Mouse (Mus musculus): Measurements from ENCODE around the gene Dact1.

Dact1 gene

DNA sequence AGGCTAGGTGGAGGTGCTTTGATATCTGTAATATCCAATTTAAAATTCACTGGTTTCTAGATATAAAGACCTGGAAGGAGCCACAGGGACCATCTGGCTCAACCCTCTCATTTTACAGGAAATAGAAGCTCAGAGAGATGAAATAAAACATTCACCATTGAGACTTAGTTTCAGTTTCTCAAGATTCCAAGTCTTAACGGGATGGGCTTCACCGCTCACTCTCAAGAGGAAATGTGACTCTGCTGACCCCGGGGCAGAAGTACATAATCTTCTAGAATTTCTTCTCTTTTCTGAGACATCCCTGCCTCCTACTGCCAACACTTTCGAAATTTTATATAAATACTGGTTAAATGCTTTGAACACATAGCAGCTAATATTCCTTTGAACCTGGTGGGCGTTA is 36.4 kb downstream of the Dact1 start:
- Histone ChIP-seq H3K9me3 (ENCODE audit: low read length) (no peaks in the 10 kb centered on the region), H3K27me3 (ENCODE audit: insufficient read depth, low read length) (no peaks in the 10 kb centered on the region; the same call in 1 of the 2 replicates), H3K4me1 (replicated peaks; ENCODE audit: low read depth, low read length) (peaks cover 47% of the 10 kb centered on the region), H3K4me3 (replicated peaks; ENCODE audit: low read length) (no peak overlapping the region), H3K36me3 (ENCODE audit: insufficient read depth, low read length) (no peaks in the 10 kb centered on the region)
- TF ChIP-seq CTCF (conservative IDR thresholded peaks at IDR 0.05; ENCODE audit: low read length) (no peak), POU5F1 (IDR thresholded peaks at IDR 0.05; ENCODE audit: borderline replicate concordance, low read length) (no peak), NANOG (IDR thresholded peaks at IDR 0.05; ENCODE audit: borderline replicate concordance, low read length) (no peak)

DNA sequence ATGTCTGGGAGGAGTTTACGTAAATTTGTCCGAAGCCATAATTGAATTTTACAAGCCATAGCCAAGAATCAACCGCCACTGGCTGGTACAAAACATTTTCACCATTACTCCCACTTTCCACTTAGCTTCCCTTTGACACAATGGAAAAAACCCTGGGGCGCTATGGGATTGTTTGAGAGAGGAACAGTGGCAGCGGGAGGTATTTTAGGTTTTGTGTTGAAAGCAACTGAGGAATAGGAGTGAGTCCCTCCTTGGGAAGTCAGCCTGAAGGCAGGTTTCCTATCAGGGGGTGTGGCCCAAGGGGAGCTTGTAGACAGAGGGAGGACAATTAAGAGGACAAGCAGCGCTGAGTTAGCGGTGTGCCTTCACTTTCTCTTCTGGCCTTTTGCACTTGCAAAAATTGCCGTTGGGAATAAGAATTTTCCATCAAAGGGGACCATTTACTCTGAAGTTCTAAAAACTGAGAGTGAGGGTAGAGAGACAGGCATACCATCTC is 38.8 kb downstream of the Dact1 start:
- TF ChIP-seq NANOG (IDR thresholded peaks at IDR 0.05; ENCODE audit: borderline replicate concordance, low read length) (no peak), CTCF (conservative IDR thresholded peaks at IDR 0.05; ENCODE audit: low read length) (no peak), POU5F1 (IDR thresholded peaks at IDR 0.05; ENCODE audit: borderline replicate concordance, low read length) (no peak)
- Histone ChIP-seq H3K4me1 (replicated peaks; ENCODE audit: low read depth, low read length) (peaks cover 60% of the 10 kb centered on the region), H3K27me3 (ENCODE audit: insufficient read depth, low read length) (no peaks in the 10 kb centered on the region; the same call in 1 of the 2 replicates), H3K9me3 (ENCODE audit: low read length) (no peaks in the 10 kb centered on the region), H3K4me3 (replicated peaks; ENCODE audit: low read length) (no peak overlapping the region; the same call in 1 of the 2 replicates), H3K36me3 (ENCODE audit: insufficient read depth, low read length) (no peaks in the 10 kb centered on the region)

DNA sequence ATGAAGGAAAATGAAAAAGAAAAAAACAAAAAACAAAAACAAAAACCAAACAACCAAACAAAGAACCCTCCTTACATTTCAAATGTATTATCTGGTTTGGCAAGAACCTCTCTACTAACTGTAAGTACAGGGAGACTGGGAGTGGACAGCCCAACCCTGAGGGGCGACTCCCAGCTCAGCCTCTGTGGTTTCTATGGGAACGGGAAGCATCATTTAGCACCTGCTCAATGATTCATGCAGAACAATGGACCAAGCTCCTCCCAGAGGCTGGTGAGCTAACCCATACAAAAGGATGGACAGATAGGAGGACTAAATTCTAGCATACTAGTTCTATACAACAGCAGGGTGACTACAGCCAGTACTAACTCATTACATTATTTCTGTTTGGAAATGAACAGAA is 40.4 kb downstream of the Dact1 start:
- no peaks in the 10 kb centered on the region for H3K36me3 ChIP-seq (ENCODE audit: insufficient read depth, low read length)
- no peak for TF ChIP-seq NANOG (IDR thresholded peaks at IDR 0.05; ENCODE audit: borderline replicate concordance, low read length)
- no peak for TF ChIP-seq POU5F1 (IDR thresholded peaks at IDR 0.05; ENCODE audit: borderline replicate concordance, low read length)
- no peak for TF ChIP-seq CTCF (conservative IDR thresholded peaks at IDR 0.05; ENCODE audit: low read length)

DNA sequence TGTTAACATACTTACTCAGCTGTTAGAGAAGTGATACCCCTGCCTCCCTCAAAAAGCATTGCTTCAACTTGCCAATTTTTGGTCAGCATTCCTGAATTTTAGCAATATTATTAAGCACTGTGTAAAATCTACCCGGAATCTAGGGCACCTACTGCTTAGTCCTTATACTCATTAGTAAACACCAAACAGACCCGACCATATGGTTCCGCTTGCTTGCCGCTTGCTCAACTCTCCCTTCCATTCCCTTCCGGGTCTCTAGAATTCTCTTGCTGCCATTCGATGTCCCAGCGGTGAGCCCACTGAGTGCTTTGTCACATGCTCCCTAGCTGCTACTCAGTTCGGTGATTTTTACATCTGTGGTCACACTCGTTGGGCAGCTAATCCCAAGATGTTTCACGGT is 45.0 kb downstream of the Dact1 start:
- no peak for TF ChIP-seq POU5F1 (IDR thresholded peaks at IDR 0.05; ENCODE audit: borderline replicate concordance, low read length)
- no peak for TF ChIP-seq NANOG (IDR thresholded peaks at IDR 0.05; ENCODE audit: borderline replicate concordance, low read length)
- no peak for TF ChIP-seq CTCF (conservative IDR thresholded peaks at IDR 0.05; ENCODE audit: low read length)

More for the DNA sequence above, 40.4 kb downstream of the Dact1 start:
- Histone ChIP-seq H3K27me3 (ENCODE audit: insufficient read depth, low read length) (no peaks in the 10 kb centered on the region; the same call in 1 of the 2 replicates), H3K4me3 (replicated peaks; ENCODE audit: low read length) (no peak overlapping the region), H3K9me3 (ENCODE audit: low read length) (no peaks in the 10 kb centered on the region), H3K4me1 (replicated peaks; ENCODE audit: low read depth, low read length) (peaks cover 60% of the 10 kb centered on the region)

DNA sequence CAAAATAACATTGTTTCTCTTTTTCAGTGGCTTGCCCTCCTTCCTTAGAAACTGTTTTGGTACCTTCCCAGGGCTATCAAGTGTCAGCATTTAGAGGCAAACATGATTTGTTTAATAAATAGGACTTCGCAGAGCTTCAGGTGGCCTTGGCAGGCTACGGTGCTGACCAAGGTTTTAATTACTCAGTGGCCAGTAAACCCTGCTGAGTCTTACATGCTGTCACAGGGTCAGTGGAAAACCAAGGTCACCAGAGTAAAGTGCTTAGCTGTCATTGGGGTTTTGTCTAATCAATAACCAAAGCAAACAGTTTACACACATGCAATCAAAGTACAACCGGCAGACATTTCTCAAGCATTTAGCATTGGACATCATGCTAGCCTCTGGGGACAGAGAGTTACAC is 45.4 kb downstream of the Dact1 start:
- TF ChIP-seq NANOG (IDR thresholded peaks at IDR 0.05; ENCODE audit: borderline replicate concordance, low read length) (no peak), CTCF (conservative IDR thresholded peaks at IDR 0.05; ENCODE audit: low read length) (no peak)
- Histone ChIP-seq H3K27me3 (ENCODE audit: insufficient read depth, low read length) (no peaks in the 10 kb centered on the region), H3K36me3 (ENCODE audit: insufficient read depth, low read length) (no peaks in the 10 kb centered on the region), H3K4me3 (replicated peaks; ENCODE audit: low read length) (no peak overlapping the region), H3K4me1 (replicated peaks; ENCODE audit: low read depth, low read length) (peaks cover 27% of the 10 kb centered on the region), H3K9me3 (ENCODE audit: low read length) (peaks cover 5% of the 10 kb centered on the region)

More for the DNA sequence above, 45.0 kb downstream of the Dact1 start:
- Histone ChIP-seq H3K4me3 (replicated peaks; ENCODE audit: low read length) (no peak overlapping the region), H3K27me3 (ENCODE audit: insufficient read depth, low read length) (no peaks in the 10 kb centered on the region), H3K9me3 (ENCODE audit: low read length) (peaks cover 5% of the 10 kb centered on the region), H3K4me1 (replicated peaks; ENCODE audit: low read depth, low read length) (peaks cover 31% of the 10 kb centered on the region), H3K36me3 (ENCODE audit: insufficient read depth, low read length) (no peaks in the 10 kb centered on the region)

DNA sequence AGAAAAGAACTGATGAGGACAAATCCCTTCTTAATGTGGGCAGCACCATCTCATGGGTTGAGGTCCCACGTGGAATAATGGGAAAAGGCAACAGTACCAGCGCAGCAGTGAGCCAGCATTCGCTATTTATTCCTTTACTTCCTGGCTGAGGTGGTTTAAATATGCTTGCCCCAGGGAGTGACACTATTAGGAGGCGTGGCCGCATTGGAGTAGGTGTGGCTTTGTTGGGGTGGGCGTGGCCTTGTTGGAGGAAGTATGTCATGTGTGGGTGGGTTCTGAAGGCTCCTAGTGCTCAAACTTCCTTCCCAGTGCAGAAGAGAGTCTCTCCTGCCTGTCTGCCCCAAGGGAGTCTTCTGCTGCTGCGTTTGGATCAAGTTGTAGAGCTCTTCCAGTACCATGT is 51.9 kb downstream of the Dact1 start:
- peaks cover under 1% of the 10 kb centered on the region for H3K9me3 ChIP-seq (ENCODE audit: low read length)
- H3K27me3 ChIP-seq (ENCODE audit: insufficient read depth, low read length): no peaks in the 10 kb centered on the region
- TF ChIP-seq NANOG (IDR thresholded peaks at IDR 0.05; ENCODE audit: borderline replicate concordance, low read length) (no peak), CTCF (conservative IDR thresholded peaks at IDR 0.05; ENCODE audit: low read length) (no peak), POU5F1 (IDR thresholded peaks at IDR 0.05; ENCODE audit: borderline replicate concordance, low read length) (no peak)
- peaks cover 31% of the 10 kb centered on the region for H3K4me1 ChIP-seq (replicated peaks; ENCODE audit: low read depth, low read length)
- no peaks in the 10 kb centered on the region for H3K36me3 ChIP-seq (ENCODE audit: insufficient read depth, low read length)
- H3K4me3 ChIP-seq (replicated peaks; ENCODE audit: low read length): peak overlapping the region; percentile 74

DNA sequence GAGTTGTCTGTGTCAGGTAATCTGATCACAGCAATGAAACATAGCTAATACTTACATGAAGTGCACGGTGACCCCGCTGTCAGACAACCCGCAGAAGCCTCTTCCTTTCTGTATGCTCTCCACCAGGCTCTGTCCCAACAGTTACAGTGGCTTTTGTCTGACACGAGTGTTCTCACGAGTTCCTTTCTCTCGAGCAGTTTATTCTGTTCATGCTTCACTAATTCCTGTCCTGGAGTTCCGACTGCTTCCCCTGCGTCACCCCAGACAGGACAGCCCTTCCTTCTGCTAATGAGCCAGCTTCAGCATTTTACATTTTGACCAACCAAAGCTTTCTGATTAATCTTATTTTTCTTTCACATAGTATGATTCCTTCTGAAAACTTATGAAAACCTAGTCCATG is 52.7 kb downstream of the Dact1 start:
- H3K9me3 ChIP-seq (ENCODE audit: low read length): no peaks in the 10 kb centered on the region
- H3K36me3 ChIP-seq (ENCODE audit: insufficient read depth, low read length): no peaks in the 10 kb centered on the region
- H3K4me3 ChIP-seq (replicated peaks; ENCODE audit: low read length): peak overlapping the region; percentile 74
- peaks cover 31% of the 10 kb centered on the region for H3K4me1 ChIP-seq (replicated peaks; ENCODE audit: low read depth, low read length)
- no peaks in the 10 kb centered on the region for H3K27me3 ChIP-seq (ENCODE audit: insufficient read depth, low read length)
- no peak for TF ChIP-seq NANOG (IDR thresholded peaks at IDR 0.05; ENCODE audit: borderline replicate concordance, low read length)

DNA sequence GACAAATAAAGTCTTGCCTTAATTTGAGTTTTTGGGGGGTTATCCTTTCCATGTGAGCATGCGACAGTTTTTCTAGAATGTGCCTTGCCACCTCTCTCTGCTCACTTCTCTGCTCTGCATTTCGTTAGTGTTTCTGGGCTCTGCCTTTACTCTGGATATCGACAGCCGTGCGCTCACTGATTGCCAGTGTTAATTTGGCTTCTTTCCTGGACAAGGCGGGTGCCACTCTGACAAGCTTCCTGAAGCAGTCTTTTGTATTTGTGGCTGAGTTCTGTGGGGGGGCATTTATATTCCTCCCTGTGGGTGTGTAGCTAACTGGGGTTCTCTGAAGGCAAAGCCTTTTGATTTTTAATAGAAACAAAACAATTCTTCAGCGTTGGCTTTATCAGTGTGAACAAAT is 54.4 kb downstream of the Dact1 start:
- TF ChIP-seq CTCF (conservative IDR thresholded peaks at IDR 0.05; ENCODE audit: low read length) (no peak), NANOG (IDR thresholded peaks at IDR 0.05; ENCODE audit: borderline replicate concordance, low read length) (no peak), POU5F1 (IDR thresholded peaks at IDR 0.05; ENCODE audit: borderline replicate concordance, low read length) (no peak)
- Histone ChIP-seq H3K9me3 (ENCODE audit: low read length) (no peaks in the 10 kb centered on the region), H3K27me3 (ENCODE audit: insufficient read depth, low read length) (no peaks in the 10 kb centered on the region), H3K4me1 (replicated peaks; ENCODE audit: low read depth, low read length) (peaks cover 44% of the 10 kb centered on the region), H3K36me3 (ENCODE audit: insufficient read depth, low read length) (no peaks in the 10 kb centered on the region), H3K4me3 (replicated peaks; ENCODE audit: low read length) (no peak overlapping the region)

DNA sequence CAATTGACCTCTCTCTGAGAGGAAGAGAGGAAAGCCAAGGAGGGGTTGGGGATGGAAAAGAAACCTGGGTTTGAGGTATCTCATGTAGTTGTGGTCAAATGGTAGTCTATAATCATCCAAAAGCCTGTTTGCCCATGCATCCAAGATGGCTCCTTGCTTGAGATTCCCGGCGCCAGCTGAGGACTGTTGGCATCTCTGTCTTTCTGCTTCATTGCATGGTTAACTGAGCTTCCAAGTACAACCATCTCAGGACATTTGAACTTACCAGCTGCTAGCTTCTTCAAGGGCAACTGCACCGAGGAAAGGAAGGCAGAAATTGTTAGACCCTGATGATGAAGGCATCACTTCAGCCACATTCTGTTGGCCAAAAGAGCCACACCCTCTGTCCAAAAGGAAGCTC is 54.8 kb downstream of the Dact1 start:
- H3K9me3 ChIP-seq (ENCODE audit: low read length): no peaks in the 10 kb centered on the region
- TF ChIP-seq NANOG (IDR thresholded peaks at IDR 0.05; ENCODE audit: borderline replicate concordance, low read length): no peak
- no peak for TF ChIP-seq CTCF (conservative IDR thresholded peaks at IDR 0.05; ENCODE audit: low read length)
- no peak for TF ChIP-seq POU5F1 (IDR thresholded peaks at IDR 0.05; ENCODE audit: borderline replicate concordance, low read length)

More for the DNA sequence above, 54.8 kb downstream of the Dact1 start:
- no peak overlapping the region for H3K4me3 ChIP-seq (replicated peaks; ENCODE audit: low read length)
- no peaks in the 10 kb centered on the region for H3K36me3 ChIP-seq (ENCODE audit: insufficient read depth, low read length)
- no peaks in the 10 kb centered on the region for H3K27me3 ChIP-seq (ENCODE audit: insufficient read depth, low read length)
- peaks cover 48% of the 10 kb centered on the region for H3K4me1 ChIP-seq (replicated peaks; ENCODE audit: low read depth, low read length)

All from E14TG2a.4 (cell line).